Mouse (Mus musculus) embryonic facial prominence, embryonic 11.5 days (tissue): ENCODE data around the gene Fam53b. TPM values are rescaled to one million over a fixed set of nuclear protein-coding genes. Genes with fewer than 3 reads are reported as not detected.

Source experiments
- ATAC-seq: fragments of 200-750 bp; cut with Nextera tagmentation; replicated peaks from 2 replicates; pipeline ENCODE4 v1.8.0; 2017; ENCODE audit warnings: low read depth; ENCODE audit not compliant: insufficient number of reproducible peaks, low FRiP score, low TSS enrichment
- DNase-seq: peaks from one replicate; pipeline ENCODE4 v3.0.0-alpha.2; 2015; ENCODE audit warnings: low spot score
- H3K27ac ChIP-seq: fragments of 300-500 bp; sonication (generic); replicated peaks from 2 replicates; pipeline ENCODE4 v1.5.1; 2014; ENCODE audit warnings: mild to moderate bottlenecking, low read depth, low read length, control low read depth
- H3K27me3 ChIP-seq: fragments of 300-500 bp; sonication (generic); 2 replicates; pipeline ENCODE4 v1.6.1; 2014; ENCODE audit warnings: mild to moderate bottlenecking, low read length, moderate library complexity, mixed read lengths; ENCODE audit not compliant: control insufficient read depth, insufficient read depth
- H3K36me3 ChIP-seq: fragments of 300-500 bp; sonication (generic); replicated peaks from 2 replicates; pipeline ENCODE4 v1.6.1; 2014; ENCODE audit warnings: low read depth, mild to moderate bottlenecking, low read length, moderate library complexity, mixed read lengths; ENCODE audit not compliant: control insufficient read depth, insufficient read depth
- H3K4me1 ChIP-seq: fragments of 300-500 bp; sonication (generic); 2 replicates; pipeline ENCODE4 v1.6.1; 2014; ENCODE audit warnings: low read length, mixed read lengths; ENCODE audit not compliant: control insufficient read depth, insufficient read depth
- H3K4me2 ChIP-seq: fragments of 300-500 bp; sonication (generic); 2 replicates; pipeline ENCODE4 v1.6.1; 2014; ENCODE audit warnings: low read depth, mild to moderate bottlenecking, control low read depth, low read length, moderate library complexity
- H3K4me3 ChIP-seq: fragments of 300-500 bp; sonication (generic); 2 replicates; pipeline ENCODE4 v1.5.1; 2014; ENCODE audit warnings: low read depth, low read length, control low read depth
- H3K9ac ChIP-seq: fragments of 300-500 bp; sonication (generic); replicated peaks from 2 replicates; pipeline ENCODE4 v1.6.1; 2014; ENCODE audit warnings: mild to moderate bottlenecking, control low read depth, low read length
- H3K9me3 ChIP-seq: fragments of 300-500 bp; sonication (generic); replicated peaks from 2 replicates; pipeline ENCODE4 v1.6.1; 2016; ENCODE audit warnings: mild to moderate bottlenecking, low read length, inconsistent platforms, mixed read lengths; ENCODE audit not compliant: control insufficient read depth
- WGBS: fragments of 180-500 bp; shearing (Covaris S2); extraction: QIAGEN DNeasy Blood & Tissue Kit; methylation state at CpG from one replicate; pipeline ENCODE4 v1.1.7; 2014; 5-methylcytosine and 5-hydroxymethylcytosine counted together
- polyA plus RNA-seq: library from polyadenylated mRNA; unstranded; fragments of >200 nt; fragmentation: Nextera tagmentation; extraction: Ambion mirVana; gene quantifications from 2 replicates; pipeline ENCODE4 v1.2.1, GENCODE M21; 2014

Gene Fam53b
- polyA plus RNA-seq, 1 experiment from 2014 or later: 11.8 TPM

- Histone ChIP-seq H3K4me1 (peaks cover 26% of the 10 kb centered on the region), H3K4me3 (no peak overlapping the region)
These were observed 4.0 kb downstream of the Fam53b start for GRCm38 (mm10) chr7:132809721-132810120.

GRCm38 (mm10) chr7:132808841-132809682, 4.6 kb downstream of the Fam53b start:
- H3K4me2 ChIP-seq: peak overlapping the region; percentile 26
- peak overlapping the region; percentile 60 for H3K27ac ChIP-seq
- H3K9ac ChIP-seq: peak overlapping the region; percentile 34
- WGBS: 0% methylated on average over 20 of the region's 20 CpGs
- ATAC-seq: peak; percentile 54
- H3K27me3 ChIP-seq: no peaks in the 10 kb centered on the region
- H3K9me3 ChIP-seq: no peaks in the 10 kb centered on the region
- H3K36me3 ChIP-seq: no peaks in the 10 kb centered on the region
- H3K4me1 ChIP-seq: peaks cover 26% of the 10 kb centered on the region
- DNase-seq: peak; percentile 79
- no peak overlapping the region for H3K4me3 ChIP-seq

More at GRCm38 (mm10) chr7:132809721-132810120, 4.0 kb downstream of the Fam53b start:
- 21% methylated on average over 6 of the region's 6 CpGs for WGBS
- Histone ChIP-seq H3K4me2 (peak overlapping the region; percentile 26; the same call in 1 of the 2 replicates), H3K9me3 (no peaks in the 10 kb centered on the region), H3K27me3 (no peaks in the 10 kb centered on the region), H3K27ac (peak overlapping the region; percentile 60; the same call in 1 of the 2 replicates), H3K9ac (0 out of 2 replicates have a peak overlapping the region, but pooled peaks have one; percentile 9), H3K36me3 (no peaks in the 10 kb centered on the region)
- ATAC-seq (no peak), DNase-seq (no peak)

- H3K9me3 ChIP-seq: no peaks in the 10 kb centered on the region
- H3K36me3 ChIP-seq: no peaks in the 10 kb centered on the region
- no peak for DNase-seq
- H3K27ac ChIP-seq: peak overlapping the region; percentile 81
- H3K4me2 ChIP-seq: no peak overlapping the region; the same call in 1 of the 2 replicates
- H3K27me3 ChIP-seq: no peaks in the 10 kb centered on the region
- peaks cover 26% of the 10 kb centered on the region for H3K4me1 ChIP-seq
- ATAC-seq: no peak
- no peak overlapping the region for H3K4me3 ChIP-seq
- 24% methylated on average over 7 of the region's 7 CpGs for WGBS
- no peak overlapping the region; the same call in 1 of the 2 replicates for H3K9ac ChIP-seq
These were observed 5.5 kb downstream of the Fam53b start for GRCm38 (mm10) chr7:132808051-132808796.

- Histone ChIP-seq H3K4me2 (no peak overlapping the region), H3K27ac (peak overlapping the region; percentile 81), H3K27me3 (no peaks in the 10 kb centered on the region), H3K4me1 (peaks cover 26% of the 10 kb centered on the region), H3K36me3 (no peaks in the 10 kb centered on the region), H3K9ac (peak overlapping the region; percentile 5; the same call in 1 of the 2 replicates), H3K4me3 (no peak overlapping the region), H3K9me3 (no peaks in the 10 kb centered on the region)
- no peak for ATAC-seq
- no peak for DNase-seq
- 57% methylated on average over 13 of the region's 13 CpGs for whole genome bisulfite sequencing
These were observed 6.5 kb downstream of the Fam53b start for GRCm38 (mm10) chr7:132806926-132807857.

- Histone ChIP-seq H3K4me3 (no peak overlapping the region), H3K4me1 (peaks cover 26% of the 10 kb centered on the region), H3K9ac (no peak overlapping the region), H3K4me2 (no peak overlapping the region), H3K27me3 (no peaks in the 10 kb centered on the region), H3K36me3 (no peaks in the 10 kb centered on the region), H3K9me3 (no peaks in the 10 kb centered on the region), H3K27ac (no peak overlapping the region)
- WGBS: 76% methylated on average over 5 of the region's 5 CpGs
- DNase-seq (no peak), ATAC-seq (no peak)
These were observed 7.4 kb downstream of the Fam53b start for GRCm38 (mm10) chr7:132806286-132806685.

- 90% methylated on average over 5 of the region's 5 CpGs for WGBS
- H3K4me1 ChIP-seq: peaks cover 16% of the 10 kb centered on the region
These were observed 8.7 kb downstream of the Fam53b start for GRCm38 (mm10) chr7:132804951-132805350.

GRCm38 (mm10) chr7:132804461-132804860, 9.2 kb downstream of the Fam53b start:
- peaks cover 12% of the 10 kb centered on the region for H3K4me1 ChIP-seq
- WGBS: 77% methylated on average over 7 of the region's 7 CpGs
- no peak overlapping the region for H3K27ac ChIP-seq
- DNase-seq (no peak), ATAC-seq (no peak)
- H3K27me3 ChIP-seq: no peaks in the 10 kb centered on the region
- no peak overlapping the region for H3K9ac ChIP-seq
- no peak overlapping the region for H3K4me3 ChIP-seq
- H3K36me3 ChIP-seq: no peaks in the 10 kb centered on the region
- H3K4me2 ChIP-seq: no peak overlapping the region
- H3K9me3 ChIP-seq: no peaks in the 10 kb centered on the region

More at GRCm38 (mm10) chr7:132804951-132805350, 8.7 kb downstream of the Fam53b start:
- no peak overlapping the region for H3K4me3 ChIP-seq
- H3K9ac ChIP-seq: no peak overlapping the region
- no peaks in the 10 kb centered on the region for H3K36me3 ChIP-seq
- H3K4me2 ChIP-seq: no peak overlapping the region
- no peak for DNase-seq
- no peaks in the 10 kb centered on the region for H3K27me3 ChIP-seq
- no peak for ATAC-seq
- no peaks in the 10 kb centered on the region for H3K9me3 ChIP-seq
- H3K27ac ChIP-seq: no peak overlapping the region
